Comparison of ENCODE assay signal across 9 mouse cellular contexts in genomic region chr13:53463037-53463436, GRCm38 (mm10). TPM values are rescaled to one million over a fixed set of nuclear protein-coding genes. Genes with fewer than 3 reads are reported as not detected.
DNase-seq lines count a peak whose midpoint lies in the region; ATAC-seq and TF ChIP-seq lines count a peak whose summit lies in the region.
"Had no signal": no experiment of that assay in that cellular context is flagged by ENCODE, and none has a peak within 500 bp of the region (broad histone marks: within the 10 kb centered on the region; RNA-seq: fewer than 3 reads in every experiment).

No protein-coding gene starts in this region.

- WGBS in heart, postnatal 0 days = 8% methylated on average over 7 of the region's 7 CpGs
- WGBS in embryonic facial prominence, embryonic 10.5 days = 2% methylated on average over 7 of the region's 7 CpGs
- WGBS in hindbrain, embryonic 11.5 days = 0% methylated on average over 7 of the region's 7 CpGs
- WGBS in midbrain, embryonic 15.5 days = under 1% methylated on average over 7 of the region's 7 CpGs

- no peaks in the 10 kb centered on the region for H3K4me1 ChIP-seq in heart, postnatal 0 days (ENCODE audit: control insufficient read depth, insufficient read depth)
- H3K4me1 ChIP-seq in embryonic facial prominence, embryonic 10.5 days = peaks cover 59% of the 10 kb centered on the region
- peaks cover 14% of the 10 kb centered on the region for H3K4me1 ChIP-seq in hindbrain, embryonic 11.5 days (replicated peaks; ENCODE audit: control insufficient read depth, insufficient read depth, low read length)
- peaks cover 24% of the 10 kb centered on the region for H3K4me1 ChIP-seq in midbrain, embryonic 15.5 days

- peak overlapping the region; percentile 56 for H3K4me2 ChIP-seq in heart, postnatal 0 days (ENCODE audit: low read depth, low read length)
- H3K4me2 ChIP-seq in hindbrain, embryonic 11.5 days (replicated peaks; ENCODE audit: low read depth, low read length) = peak overlapping the region; percentile 62
- 0 out of 2 replicates have a peak overlapping the region, but pooled peaks have one; percentile 42 for H3K4me2 ChIP-seq in midbrain, embryonic 15.5 days

- no peaks in the 10 kb centered on the region for H3K9me3 ChIP-seq in heart, postnatal 0 days (replicated peaks; ENCODE audit: control insufficient read depth, low read length)
- H3K9me3 ChIP-seq in embryonic facial prominence, embryonic 10.5 days = no peaks in the 10 kb centered on the region
- H3K9me3 ChIP-seq in hindbrain, embryonic 11.5 days (ENCODE audit: control insufficient read depth, low read length) = no peaks in the 10 kb centered on the region
- no peaks in the 10 kb centered on the region for H3K9me3 ChIP-seq in midbrain, embryonic 15.5 days

- no peak overlapping the region for H3K9ac ChIP-seq in heart, postnatal 0 days (replicated peaks; ENCODE audit: low read depth, low read length)
- peak overlapping the region; percentile 1; the same call in 1 of the 2 replicates for H3K9ac ChIP-seq in hindbrain, embryonic 11.5 days (ENCODE audit: low read depth, low read length)
- H3K9ac ChIP-seq in midbrain, embryonic 15.5 days = no peak overlapping the region

- no peak overlapping the region for H3K4me3 ChIP-seq in heart, postnatal 0 days (ENCODE audit: low read depth, low read length)
- H3K4me3 ChIP-seq in embryonic facial prominence, embryonic 10.5 days = peak overlapping the region; percentile 61
- H3K4me3 ChIP-seq in hindbrain, embryonic 11.5 days (ENCODE audit: low read depth, low read length) = no peak overlapping the region
- no peak overlapping the region for H3K4me3 ChIP-seq in midbrain, embryonic 15.5 days

- no peak for TF ChIP-seq CTCF in heart, postnatal 0 days (IDR thresholded peaks at IDR 0.05; ENCODE audit: low read depth)

- no peak overlapping the region for H3K27ac ChIP-seq in heart, postnatal 0 days (ENCODE audit: low read depth)
- H3K27ac ChIP-seq in embryonic facial prominence, embryonic 10.5 days (replicated peaks) = peak overlapping the region; percentile 85
- peak overlapping the region; percentile 70 for H3K27ac ChIP-seq in hindbrain, embryonic 11.5 days (ENCODE audit: low read depth, low read length)
- H3K27ac ChIP-seq in midbrain, embryonic 15.5 days = no peak overlapping the region

- DNase-seq in heart, postnatal 0 days (ENCODE audit: low spot score) = no peak
- DNase-seq in heart, postnatal 10 days = no peak
- peak; percentile 60 for DNase-seq in embryonic facial prominence, embryonic 10.5 days (ENCODE audit: low spot score)
- peak; percentile 49 for DNase-seq in hindbrain, embryonic 11.5 days (ENCODE audit: low spot score)
- no peak for DNase-seq in cerebellum, adult 11 months
- DNase-seq in lung, postnatal 36 days = no peak
- DNase-seq: lung, adult 18-20 months had no signal

- intact Hi-C loops in heart, postnatal 10 days (cut with DNase I) = loop anchor here (2.0 kb wide), 1 partner anchor 226 kb away; no protein-coding TSS in a partner anchor

- H3K36me3 ChIP-seq in heart, postnatal 0 days (replicated peaks; ENCODE audit: control insufficient read depth, insufficient read depth, low read length) = no peaks in the 10 kb centered on the region
- 0 out of 2 replicates have a peak, but pooled peaks cover 2% of the 10 kb centered on the region for H3K36me3 ChIP-seq in embryonic facial prominence, embryonic 10.5 days (replicated peaks)
- no peaks in the 10 kb centered on the region for H3K36me3 ChIP-seq in hindbrain, embryonic 11.5 days (ENCODE audit: control insufficient read depth, insufficient read depth, low read length)
- no peaks in the 10 kb centered on the region for H3K36me3 ChIP-seq in midbrain, embryonic 15.5 days (replicated peaks)
- H3K36me3 ChIP-seq: G1E had no signal

- TF ChIP-seq EP300 in heart, postnatal 0 days (IDR thresholded peaks at IDR 0.05; ENCODE audit: low read depth) = no peak

- peaks cover 81% of the 10 kb centered on the region for H3K27me3 ChIP-seq in heart, postnatal 0 days (ENCODE audit: control insufficient read depth, insufficient read depth, low read length)
- H3K27me3 ChIP-seq in embryonic facial prominence, embryonic 10.5 days (replicated peaks; ENCODE audit: low read depth, poor library complexity, severe bottlenecking) = peaks cover 99% of the 10 kb centered on the region
- H3K27me3 ChIP-seq in hindbrain, embryonic 11.5 days (ENCODE audit: control insufficient read depth, insufficient read depth, low read length) = peaks cover 33% of the 10 kb centered on the region
- H3K27me3 ChIP-seq in midbrain, embryonic 15.5 days (replicated peaks) = peaks cover 79% of the 10 kb centered on the region

- no peak for ATAC-seq in heart, postnatal 0 days (ENCODE audit: insufficient read depth, low read depth)
- no peak for ATAC-seq in hindbrain, embryonic 11.5 days (ENCODE audit: low FRiP score)
- no peak for ATAC-seq in midbrain, embryonic 15.5 days (replicated peaks)

RNA-seq across cellular contexts. Expression of gene Msx2, which starts 9.8 kb away (rescaled TPM):
- 0.92 and 0.97 TPM in 2 replicates for total RNA-seq in heart, postnatal 0 days (2014; rRNA removed; ENCODE audit: low replicate concordance)
- 1.1 and 1.4 TPM in 2 replicates for polyA plus RNA-seq in heart, postnatal 0 days (2015; fragmentation: Nextera tagmentation; extraction: Ambion mirVana)
- total RNA-seq in heart, postnatal 10 days (2021) = 1 to 10 TPM in 1 of 2 experiments, under 1 TPM in 1; 0.79 to 1.1 TPM
- polyA plus RNA-seq in embryonic facial prominence, embryonic 10.5 days (2016; fragmentation: Nextera tagmentation; extraction: Ambion mirVana) = 41.4 and 57.6 TPM in 2 replicates
- 58.3 and 66.3 TPM in 2 replicates for polyA plus RNA-seq in hindbrain, embryonic 11.5 days (2014; fragmentation: Nextera tagmentation; extraction: Ambion mirVana)
- polyA plus RNA-seq in midbrain, embryonic 15.5 days (2015; fragmentation: Nextera tagmentation; extraction: Ambion mirVana) = 0.60 and 0.83 TPM in 2 replicates
- polyA plus RNA-seq: G1E had no signal

Comparison
In these comparisons a context has a peak if more than half of its experiments do, and no peak if none do; other contexts are left out.
1. DNase-seq: peak in embryonic facial prominence, embryonic 10.5 days (single experiment) and hindbrain, embryonic 11.5 days (single experiment); none in heart, postnatal 0 days (single experiment), heart, postnatal 10 days (0 of 2), cerebellum, adult 11 months (single experiment) and lung, postnatal 36 days (single experiment).
2. H3K27ac ChIP-seq: peak in embryonic facial prominence, embryonic 10.5 days (single experiment) and hindbrain, embryonic 11.5 days (single experiment); none in heart, postnatal 0 days (single experiment) and midbrain, embryonic 15.5 days (single experiment).
3. RNA of gene Msx2, which starts 9.8 kb away (polyA plus RNA-seq): 58.3 to 66.3 TPM in hindbrain, embryonic 11.5 days and 41.4 to 57.6 TPM in embryonic facial prominence, embryonic 10.5 days; 1.1 to 1.4 TPM in heart, postnatal 0 days and 0.60 to 0.83 TPM in midbrain, embryonic 15.5 days; every median in the first group is over 10 times any median in the second.
4. Peak in every context shown above with its lines, with median percentiles within 50 percentile points of each other: H3K4me2 ChIP-seq.